Mouse (Mus musculus) liver, adult (tissue): ENCODE results near the gene Ncapd2.

ENCODE experiments used
- GATA4 ChIP-seq: IDR thresholded peaks from 2 replicates; pipeline ENCODE4 v1.6.1; 2014; ENCODE audit warnings: mild to moderate bottlenecking, low read length; ENCODE audit not compliant: insufficient replicate concordance

Ncapd2 gene

GRCm38 (mm10) chr6:125222146-125222545 is 30.6 kb upstream of the Ncapd2 start:
- TF ChIP-seq GATA4 = no peak

DNA sequence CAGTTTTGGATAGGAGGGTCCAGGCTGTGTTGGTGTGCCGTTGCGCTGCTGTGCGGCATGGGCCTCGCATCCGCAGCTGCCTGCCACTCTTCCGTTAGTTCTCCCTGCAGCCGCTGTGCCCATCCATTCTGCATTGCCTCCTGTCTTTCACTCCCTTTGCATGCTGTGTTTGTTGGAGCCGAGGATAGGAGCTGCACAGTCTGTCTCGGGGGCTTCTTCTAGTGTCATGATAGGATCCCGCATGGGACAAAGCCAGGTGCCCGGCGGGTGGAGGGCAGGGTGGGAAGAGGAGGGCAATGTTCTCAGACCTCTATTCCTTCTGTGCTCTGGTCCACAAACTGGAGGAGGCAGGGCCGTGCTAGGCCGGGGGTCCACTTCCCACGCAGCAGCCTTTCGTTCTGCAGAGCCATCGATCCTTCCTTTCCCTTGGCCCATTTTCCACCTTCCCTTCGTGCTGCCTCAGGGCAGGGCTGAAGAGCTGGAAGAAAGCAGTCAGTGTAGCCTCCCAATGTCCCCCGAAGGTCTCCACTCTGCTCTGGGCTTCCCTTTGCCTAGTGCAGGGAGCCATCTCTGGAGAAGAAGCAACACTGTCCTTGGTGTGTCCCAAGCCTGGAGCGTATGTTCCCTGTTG is 29.7 kb upstream of the Ncapd2 start:
- no peak for TF ChIP-seq GATA4

- TF ChIP-seq GATA4 = no peak
Observed at GRCm38 (mm10) chr6:125218963-125219362, 27.5 kb upstream of the Ncapd2 start.

GRCm38 (mm10) chr6:125217899-125218298 is 26.4 kb upstream of the Ncapd2 start:
- no peak for TF ChIP-seq GATA4

GRCm38 (mm10) chr6:125216898-125217297 is 25.4 kb upstream of the Ncapd2 start:
- TF ChIP-seq GATA4 = no peak

DNA sequence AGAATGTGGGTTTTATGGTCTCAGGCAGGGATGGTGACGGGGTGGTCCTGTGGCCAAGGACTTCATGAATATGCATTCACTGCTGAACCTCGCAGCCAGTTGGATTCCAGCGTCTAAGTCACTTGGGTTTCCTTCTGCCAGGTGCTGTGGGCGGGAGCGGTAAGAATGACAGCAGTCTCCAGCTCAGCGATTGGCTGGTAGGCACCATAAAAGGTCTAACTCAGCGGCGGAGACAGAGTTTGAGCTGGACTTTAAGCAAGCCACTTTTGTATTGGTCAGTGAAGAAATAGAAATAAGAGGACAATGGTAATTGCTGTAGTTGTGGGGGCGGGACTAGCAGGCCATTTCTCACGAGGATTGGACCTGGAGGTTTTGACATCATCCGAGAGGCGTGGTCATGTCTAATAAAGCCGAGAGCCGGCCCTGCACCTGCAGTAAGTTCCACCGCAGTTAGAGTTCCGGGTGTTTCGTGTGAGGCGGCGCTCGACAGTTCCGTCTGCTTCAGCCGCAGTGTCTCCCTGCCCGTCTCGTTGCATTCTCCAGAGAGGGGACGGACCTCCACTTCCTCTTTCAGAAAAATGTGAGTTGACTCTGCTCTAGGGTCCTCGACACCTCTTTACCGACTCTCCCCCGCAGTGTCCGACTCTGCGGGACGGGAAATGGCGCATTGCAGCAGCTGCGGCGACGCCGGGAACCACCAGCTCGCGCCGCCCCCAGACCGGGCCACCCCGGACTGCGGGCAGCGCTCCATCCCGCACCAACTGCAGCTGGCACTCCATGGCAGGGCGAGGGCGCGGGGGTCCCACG is 23.9 kb upstream of the Ncapd2 start, which contains the start of gene Vamp1:
Gene Vamp1, plus strand, starts transcription at position 404 of the 807 bp plus-strand sequence.
- TF ChIP-seq GATA4 = no peak

- no peak for TF ChIP-seq GATA4
Observed at GRCm38 (mm10) chr6:125213715-125214114, 22.2 kb upstream of the Ncapd2 start.

DNA sequence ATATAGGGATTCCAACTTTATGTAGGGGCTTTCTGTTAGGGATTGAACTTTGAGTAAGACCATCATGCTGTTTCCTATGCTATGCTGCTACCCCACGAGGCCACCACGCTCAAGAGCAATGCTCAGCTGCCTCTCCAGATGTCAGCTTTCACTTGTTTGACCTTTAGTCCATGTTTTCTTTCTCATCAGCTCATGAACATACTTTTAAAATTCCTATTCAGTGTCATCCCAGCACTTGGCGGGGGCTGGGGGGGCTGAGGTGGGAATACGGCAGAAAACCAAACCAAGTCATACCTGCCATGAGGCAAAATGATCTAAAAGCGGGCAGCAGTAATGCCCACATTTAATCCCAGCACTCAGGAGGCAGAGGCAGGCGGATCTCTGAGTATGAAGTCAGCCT is 21.6 kb upstream of the Ncapd2 start:
- TF ChIP-seq GATA4 = no peak

DNA sequence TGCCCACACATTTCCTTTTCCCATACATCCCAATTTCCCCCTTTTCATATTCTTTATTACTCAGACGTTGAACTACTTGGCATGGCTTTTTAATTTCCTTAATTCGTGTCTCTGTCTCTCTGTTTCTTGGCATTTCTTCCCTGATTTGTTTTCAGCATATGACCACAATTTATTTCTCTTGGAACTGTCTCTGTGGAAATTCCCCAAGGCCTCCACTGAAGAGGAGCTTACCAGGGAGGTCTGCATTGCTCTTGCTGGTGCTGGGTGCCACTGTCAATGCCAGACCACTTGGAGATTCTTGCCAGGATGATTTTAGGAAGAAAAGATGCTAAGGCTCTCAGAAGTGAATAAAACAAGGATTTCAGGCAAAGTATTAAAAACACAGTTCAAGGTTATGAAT is 21.1 kb upstream of the Ncapd2 start:
- no peak for TF ChIP-seq GATA4

DNA sequence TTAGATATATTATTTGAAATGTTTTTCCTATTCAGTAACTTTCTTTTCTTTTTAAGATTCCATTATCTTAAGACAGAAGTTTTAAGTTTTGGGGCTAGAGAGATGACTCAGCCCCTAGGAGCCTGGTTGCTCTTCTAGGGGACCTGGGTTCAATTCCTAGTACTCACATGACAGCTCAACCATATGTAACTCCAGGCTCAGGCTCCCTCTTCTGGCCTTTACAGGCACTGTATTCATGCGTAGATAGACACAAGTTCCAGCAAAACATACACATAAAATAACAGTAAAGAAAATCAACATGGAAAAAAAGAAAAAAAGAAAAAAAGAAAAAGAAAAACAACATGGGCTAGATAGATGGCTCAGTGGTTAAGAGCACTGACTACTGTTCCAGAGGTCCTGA is 18.9 kb upstream of the Ncapd2 start:
- no peak for TF ChIP-seq GATA4

DNA sequence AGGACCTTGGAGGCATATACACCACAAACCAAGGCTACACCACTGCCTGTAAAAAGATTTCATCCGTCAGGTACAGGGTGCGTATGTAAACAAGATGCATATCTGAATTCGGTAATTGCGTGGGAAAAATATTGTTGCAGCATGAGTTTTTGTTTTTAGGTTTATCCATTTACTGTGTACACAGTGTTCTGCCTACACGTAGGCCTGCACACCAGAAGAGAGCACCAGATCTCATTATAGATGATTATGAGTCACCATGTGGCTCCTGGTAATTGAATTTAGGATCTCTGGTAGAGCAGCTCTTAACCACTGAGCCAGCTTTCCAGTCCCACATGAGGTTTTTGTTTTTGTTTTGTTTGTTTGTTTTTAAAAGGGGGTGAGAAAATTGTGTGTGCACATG is 5.7 kb upstream of the Ncapd2 start:
- no peak for TF ChIP-seq GATA4

DNA sequence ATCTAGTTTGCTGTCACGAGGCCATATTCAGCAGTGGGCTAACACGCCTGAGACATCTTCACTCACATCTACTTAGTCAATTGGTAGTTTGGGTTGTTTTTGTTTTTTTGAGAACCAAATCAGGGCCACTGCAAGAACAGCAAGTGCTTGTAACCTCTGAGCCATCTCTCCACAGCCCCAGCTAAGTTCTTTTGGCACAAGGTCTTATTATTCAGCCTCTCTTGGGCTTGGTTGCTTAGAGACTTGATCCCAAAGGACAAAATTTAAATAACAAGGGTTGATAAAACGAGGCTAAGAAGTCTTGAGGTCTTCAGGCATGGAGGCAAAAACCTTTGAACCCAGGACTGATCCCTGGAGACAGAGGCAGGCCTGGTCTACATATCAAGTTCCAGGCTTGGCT is 4.8 kb upstream of the Ncapd2 start:
- no peak for TF ChIP-seq GATA4

DNA sequence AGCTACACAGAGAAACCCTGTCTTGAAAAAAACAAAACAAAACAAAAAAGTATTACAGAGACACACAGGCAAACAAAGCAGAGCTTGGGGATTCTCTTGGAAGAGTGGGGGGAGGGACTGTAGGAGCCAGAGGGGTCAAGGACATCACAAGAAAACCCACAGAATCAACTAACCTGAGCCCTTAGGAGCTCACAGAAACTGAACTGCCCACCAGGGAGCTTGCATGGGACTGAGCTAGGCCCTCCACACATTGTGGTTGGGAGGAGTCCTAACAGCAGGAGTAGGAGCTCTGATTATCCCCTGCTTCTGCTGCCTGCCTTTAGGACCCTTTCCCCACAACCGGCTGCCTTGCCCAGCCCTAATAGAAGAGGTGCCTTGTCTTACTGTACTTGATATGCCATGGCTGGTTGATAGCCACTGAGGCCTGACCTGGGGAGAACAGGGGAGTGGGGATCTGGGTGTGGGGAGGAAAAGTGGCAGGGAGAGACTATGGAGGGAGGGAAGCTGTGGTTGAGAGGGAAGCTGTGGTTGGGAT is 4.1 kb upstream of the Ncapd2 start:
- TF ChIP-seq GATA4 = no peak

- no peak for TF ChIP-seq GATA4
Observed at GRCm38 (mm10) chr6:125193390-125193789, 1.9 kb upstream of the Ncapd2 start.

DNA sequence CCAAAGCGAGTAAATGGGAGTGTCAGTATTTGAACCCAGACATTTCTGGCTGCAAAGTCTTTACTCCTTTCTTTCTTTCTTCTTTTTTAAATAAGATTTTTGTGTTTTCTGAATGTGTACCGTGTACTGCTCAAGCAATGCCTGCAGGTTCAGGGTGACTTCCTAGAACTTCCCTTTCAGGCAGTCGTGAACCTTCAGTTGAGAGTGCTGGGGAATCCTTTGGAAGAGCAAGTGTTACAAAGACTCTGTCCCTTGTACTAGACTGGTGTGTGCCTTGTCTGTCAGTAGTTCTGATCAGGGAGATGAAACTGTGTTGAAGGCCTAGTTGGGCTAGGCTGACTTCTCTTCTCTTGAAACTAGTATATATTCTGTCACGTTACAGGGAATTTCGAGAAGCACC is 1.3 kb upstream of the Ncapd2 start:
- TF ChIP-seq GATA4 = no peak

- no peak for TF ChIP-seq GATA4
Observed at GRCm38 (mm10) chr6:125192016-125192714, 664 bp upstream of the Ncapd2 start.
